Mouse (Mus musculus): Measurements from ENCODE around the gene Ipmk. TPM values are rescaled to one million over a fixed set of nuclear protein-coding genes. Genes with fewer than 3 reads are reported as not detected.

Gene Ipmk
- total RNA-seq, 1 experiment = 41.9 TPM

GRCm38 (mm10) chr10:71339463-71339862 lies 8.1 kb upstream of the Ipmk start:
- TF ChIP-seq CHD2 (IDR thresholded peaks at IDR 0.05; ENCODE audit: low read depth, low read length) = no peak
- no peak for TF ChIP-seq MAFK (IDR thresholded peaks at IDR 0.05; ENCODE audit: insufficient read depth, low read depth, low read length)
- TF ChIP-seq ZNF384 (IDR thresholded peaks at IDR 0.05; ENCODE audit: low read depth, low read length) = no peak
- TF ChIP-seq HCFC1 (IDR thresholded peaks at IDR 0.05; ENCODE audit: borderline replicate concordance, insufficient read depth, low read length) = no peak
- TF ChIP-seq ZC3H11A (IDR thresholded peaks at IDR 0.05; ENCODE audit: borderline replicate concordance, low read depth, low read length) = no peak
- peaks cover 0 to 17% of the 10 kb centered on the region in 2 experiments; a peak in 3 of 4 replicates for H3K4me1 ChIP-seq (ENCODE audit: control insufficient read depth in 2 of 2, insufficient read depth in 2 of 2, low read length in 2 of 2, poor library complexity in 1 of 2)
- H3K9ac ChIP-seq (ENCODE audit: insufficient read depth, low read depth, low read length, poor library complexity, severe bottlenecking) = peak overlapping the region; percentile 34; the same call in 1 of the 2 replicates
- in situ Hi-C loops (cut with MboI; ENCODE audit: low sequenced_read_pairs in 2 of 2, unreplicated experiment in 2 of 2) = no loop called here
- peaks cover 19% of the 10 kb centered on the region for H3K36me3 ChIP-seq (ENCODE audit: control insufficient read depth, insufficient read depth, low read length, poor library complexity, severe bottlenecking)
- peak overlapping the region in 1 of 2 experiments; percentile 9; a peak in 1 of 4 replicates for H3K4me3 ChIP-seq (ENCODE audit: insufficient read depth in 1 of 2, low read depth in 1 of 2, low read length in 2 of 2, poor library complexity in 1 of 2, severe bottlenecking in 1 of 2)
- no peak for DNase-seq (ENCODE audit: low read depth, low spot score)
- H3K9me3 ChIP-seq (ENCODE audit: control insufficient read depth, insufficient read depth, low read depth, low read length) = no peaks in the 10 kb centered on the region
- no peak overlapping the region for H3K27ac ChIP-seq (ENCODE audit: insufficient read depth, low read depth, low read length, poor library complexity, severe bottlenecking)

- in situ Hi-C loops (cut with MboI; ENCODE audit: low sequenced_read_pairs in 2 of 2, unreplicated experiment in 2 of 2) = no loop called here
- no peaks in the 10 kb centered on the region for H3K9me3 ChIP-seq (ENCODE audit: control insufficient read depth, insufficient read depth, low read depth, low read length)
- H3K9ac ChIP-seq (ENCODE audit: insufficient read depth, low read depth, low read length, poor library complexity, severe bottlenecking) = no peak overlapping the region
- peaks cover 14% of the 10 kb centered on the region for H3K36me3 ChIP-seq (ENCODE audit: control insufficient read depth, insufficient read depth, low read length, poor library complexity, severe bottlenecking)
- H3K4me1 ChIP-seq (ENCODE audit: control insufficient read depth in 2 of 2, insufficient read depth in 2 of 2, low read length in 2 of 2, poor library complexity in 1 of 2) = peaks cover 0 to 17% of the 10 kb centered on the region in 2 experiments; a peak in 3 of 4 replicates
- H3K27ac ChIP-seq (ENCODE audit: insufficient read depth, low read depth, low read length, poor library complexity, severe bottlenecking) = no peak overlapping the region
- DNase-seq (ENCODE audit: low read depth, low spot score) = no peak
- TF ChIP-seq HCFC1 (IDR thresholded peaks at IDR 0.05; ENCODE audit: borderline replicate concordance, insufficient read depth, low read length) (no peak), MAFK (IDR thresholded peaks at IDR 0.05; ENCODE audit: insufficient read depth, low read depth, low read length) (no peak), CHD2 (IDR thresholded peaks at IDR 0.05; ENCODE audit: low read depth, low read length) (no peak), ZNF384 (IDR thresholded peaks at IDR 0.05; ENCODE audit: low read depth, low read length) (no peak), ZC3H11A (IDR thresholded peaks at IDR 0.05; ENCODE audit: borderline replicate concordance, low read depth, low read length) (no peak)
- no peak overlapping the region for H3K4me3 ChIP-seq (ENCODE audit: insufficient read depth in 1 of 2, low read depth in 1 of 2, low read length in 2 of 2, poor library complexity in 1 of 2, severe bottlenecking in 1 of 2)
Observed at GRCm38 (mm10) chr10:71340195-71340594, 7.4 kb upstream of the Ipmk start.

- no peak overlapping the region for H3K4me3 ChIP-seq (ENCODE audit: insufficient read depth in 1 of 2, low read depth in 1 of 2, low read length in 2 of 2, poor library complexity in 1 of 2, severe bottlenecking in 1 of 2)
- no peak overlapping the region for H3K27ac ChIP-seq (ENCODE audit: insufficient read depth, low read depth, low read length, poor library complexity, severe bottlenecking)
- H3K4me1 ChIP-seq (ENCODE audit: control insufficient read depth in 2 of 2, insufficient read depth in 2 of 2, low read length in 2 of 2, poor library complexity in 1 of 2) = peaks cover 0 to 17% of the 10 kb centered on the region in 2 experiments; a peak in 3 of 4 replicates
- no peak for DNase-seq (ENCODE audit: low read depth, low spot score)
- TF ChIP-seq MAFK (IDR thresholded peaks at IDR 0.05; ENCODE audit: insufficient read depth, low read depth, low read length) (no peak), CHD2 (IDR thresholded peaks at IDR 0.05; ENCODE audit: low read depth, low read length) (no peak), ZNF384 (IDR thresholded peaks at IDR 0.05; ENCODE audit: low read depth, low read length) (no peak), ZC3H11A (IDR thresholded peaks at IDR 0.05; ENCODE audit: borderline replicate concordance, low read depth, low read length) (no peak), HCFC1 (IDR thresholded peaks at IDR 0.05; ENCODE audit: borderline replicate concordance, insufficient read depth, low read length) (no peak)
- H3K36me3 ChIP-seq (ENCODE audit: control insufficient read depth, insufficient read depth, low read length, poor library complexity, severe bottlenecking) = peaks cover 4% of the 10 kb centered on the region; the same call in 1 of the 2 replicates
- no peaks in the 10 kb centered on the region for H3K9me3 ChIP-seq (ENCODE audit: control insufficient read depth, insufficient read depth, low read depth, low read length)
- in situ Hi-C loops (cut with MboI; ENCODE audit: low sequenced_read_pairs in 2 of 2, unreplicated experiment in 2 of 2) = no loop called here
- no peak overlapping the region for H3K9ac ChIP-seq (ENCODE audit: insufficient read depth, low read depth, low read length, poor library complexity, severe bottlenecking)
Observed at GRCm38 (mm10) chr10:71341290-71341689, 6.3 kb upstream of the Ipmk start.

GRCm38 (mm10) chr10:71342030-71342805 lies 5.3 kb upstream of the Ipmk start:
- H3K27ac ChIP-seq (ENCODE audit: insufficient read depth, low read depth, low read length, poor library complexity, severe bottlenecking) = no peak overlapping the region
- peaks cover 3% of the 10 kb centered on the region; the same call in 1 of the 2 replicates for H3K36me3 ChIP-seq (ENCODE audit: control insufficient read depth, insufficient read depth, low read length, poor library complexity, severe bottlenecking)
- no peak for DNase-seq (ENCODE audit: low read depth, low spot score)

More at GRCm38 (mm10) chr10:71342030-71342805, 5.3 kb upstream of the Ipmk start:
- no peak overlapping the region for H3K9ac ChIP-seq (ENCODE audit: insufficient read depth, low read depth, low read length, poor library complexity, severe bottlenecking)
- in situ Hi-C loops (cut with MboI; ENCODE audit: low sequenced_read_pairs in 2 of 2, unreplicated experiment in 2 of 2) = no loop called here
- H3K4me1 ChIP-seq (ENCODE audit: control insufficient read depth in 2 of 2, insufficient read depth in 2 of 2, low read length in 2 of 2, poor library complexity in 1 of 2) = peaks cover 0 to 17% of the 10 kb centered on the region in 2 experiments; a peak in 3 of 4 replicates
- H3K4me3 ChIP-seq (ENCODE audit: insufficient read depth in 1 of 2, low read depth in 1 of 2, low read length in 2 of 2, poor library complexity in 1 of 2, severe bottlenecking in 1 of 2) = no peak overlapping the region
- TF ChIP-seq CHD2 (IDR thresholded peaks at IDR 0.05; ENCODE audit: low read depth, low read length) = no peak
- no peak for TF ChIP-seq ZNF384 (IDR thresholded peaks at IDR 0.05; ENCODE audit: low read depth, low read length)
- TF ChIP-seq HCFC1 (IDR thresholded peaks at IDR 0.05; ENCODE audit: borderline replicate concordance, insufficient read depth, low read length) = no peak
- no peak for TF ChIP-seq ZC3H11A (IDR thresholded peaks at IDR 0.05; ENCODE audit: borderline replicate concordance, low read depth, low read length)
- TF ChIP-seq MAFK (IDR thresholded peaks at IDR 0.05; ENCODE audit: insufficient read depth, low read depth, low read length) = no peak
- no peaks in the 10 kb centered on the region for H3K9me3 ChIP-seq (ENCODE audit: control insufficient read depth, insufficient read depth, low read depth, low read length)

Measured in ES-E14 (cell line).